Mouse (Mus musculus): ENCODE measurements at regions not wholly inside any gene's neighbourhood (a gene's known extent, or its start where the extent isn't known, plus 50 kb on each side); places are given as distances from the start of the nearest gene placed in this dataset.

DNA sequence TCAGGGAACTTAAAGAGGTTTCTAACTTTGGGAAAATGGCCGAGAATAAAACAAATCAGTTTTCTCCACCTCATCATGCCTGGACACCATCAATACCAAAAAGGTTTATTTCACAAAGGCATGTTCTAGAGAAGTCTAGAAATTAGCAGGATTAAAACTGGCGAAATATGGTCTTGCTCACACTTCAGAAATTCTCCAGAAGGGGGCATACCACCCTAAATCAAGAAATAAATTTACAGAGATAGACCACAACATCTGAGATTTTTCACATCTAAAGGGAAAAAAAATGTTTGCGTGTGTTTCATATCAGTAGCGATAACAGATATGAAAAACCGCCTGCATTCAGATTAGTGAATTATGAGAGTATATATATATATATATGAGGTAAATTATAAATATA, 449.9 kb downstream of the Rpia start:
- TF ChIP-seq POLR2A (IDR thresholded peaks at IDR 0.05; ENCODE audit: borderline replicate concordance, insufficient read depth, low read length) (no peak), CTCF (IDR thresholded peaks at IDR 0.05; ENCODE audit: borderline replicate concordance, insufficient read depth, low read depth, low read length) (no peak)

All from cerebellum, adult 2 months (tissue).